Mouse (Mus musculus) R1 (cell line): ENCODE results near the gene Rnf169.

Experiments
- DNase-seq: peaks from one replicate; pipeline ENCODE4 v3.0.0-alpha.2; 2018; ENCODE audit warnings: low read depth, low spot score

The Rnf169 gene

DNA sequence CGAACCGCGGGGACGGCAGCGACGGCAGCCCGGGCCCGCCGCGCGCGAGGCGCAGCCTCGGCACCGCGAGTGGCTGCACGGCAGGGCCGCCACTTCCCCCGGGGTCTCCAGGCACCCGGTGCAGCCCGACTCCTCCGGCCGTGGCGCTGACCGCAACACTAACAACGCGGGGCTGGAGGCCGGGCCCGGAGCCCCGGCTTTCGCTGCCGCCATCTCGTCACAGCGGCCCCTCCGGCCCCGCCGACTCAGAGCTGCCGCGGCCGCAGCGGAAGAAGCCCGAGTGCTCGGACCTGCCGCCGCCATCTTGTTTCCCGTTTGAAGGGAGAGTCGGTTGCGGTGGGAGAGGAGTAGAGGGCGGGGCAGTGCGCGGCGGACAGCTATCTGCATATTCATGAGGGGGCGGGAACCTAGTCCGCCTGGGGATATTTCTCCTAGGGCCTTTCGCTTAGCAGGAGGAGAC, at the start of gene Rnf169:
Rnf169 (minus strand) TSS at position 317 of the 460 bp plus-strand sequence.
- DNase-seq: peak; percentile 93

DNA sequence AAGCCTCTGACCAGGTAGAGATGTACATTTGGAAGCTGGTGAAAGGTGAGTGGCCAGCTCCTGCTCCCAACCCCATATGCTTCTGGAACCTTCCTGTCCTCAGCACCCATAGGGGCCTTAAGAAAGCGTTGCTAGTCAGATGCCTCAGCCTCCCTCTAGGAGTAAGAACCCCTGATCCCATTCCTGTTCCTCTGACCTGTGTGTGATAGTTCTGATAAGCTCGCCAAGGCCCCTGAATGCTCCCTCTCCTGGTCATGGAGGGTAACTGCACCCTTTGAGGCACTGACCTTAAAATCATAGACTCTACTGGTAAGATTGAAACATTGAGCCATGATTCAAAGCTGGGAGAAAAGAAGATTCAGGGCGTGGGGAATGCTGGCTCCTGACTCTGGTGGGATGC, 49.1 kb upstream of the Rnf169 start:
- DNase-seq: peak; percentile 67

DNA sequence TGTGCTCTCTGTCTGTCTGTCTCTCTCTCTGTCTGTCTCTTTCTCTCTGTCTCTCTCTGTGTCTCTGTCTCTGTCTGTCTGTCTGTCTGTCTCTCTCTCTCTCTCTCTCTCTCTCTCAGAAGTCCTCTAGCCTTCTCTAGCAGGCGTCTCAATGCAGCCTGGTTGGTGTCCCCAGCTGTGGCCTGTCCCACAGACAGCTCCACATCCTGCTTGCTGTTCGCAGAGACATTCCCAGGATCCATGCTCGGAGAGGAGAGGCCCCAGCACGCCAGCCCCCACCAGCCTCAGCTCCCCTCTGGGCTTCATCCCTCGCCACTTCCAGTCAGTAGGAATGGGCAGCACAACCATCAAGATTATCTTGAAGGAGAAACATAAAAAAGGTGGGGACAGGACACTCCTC, 47.1 kb upstream of the Rnf169 start:
- no peak for DNase-seq

DNA sequence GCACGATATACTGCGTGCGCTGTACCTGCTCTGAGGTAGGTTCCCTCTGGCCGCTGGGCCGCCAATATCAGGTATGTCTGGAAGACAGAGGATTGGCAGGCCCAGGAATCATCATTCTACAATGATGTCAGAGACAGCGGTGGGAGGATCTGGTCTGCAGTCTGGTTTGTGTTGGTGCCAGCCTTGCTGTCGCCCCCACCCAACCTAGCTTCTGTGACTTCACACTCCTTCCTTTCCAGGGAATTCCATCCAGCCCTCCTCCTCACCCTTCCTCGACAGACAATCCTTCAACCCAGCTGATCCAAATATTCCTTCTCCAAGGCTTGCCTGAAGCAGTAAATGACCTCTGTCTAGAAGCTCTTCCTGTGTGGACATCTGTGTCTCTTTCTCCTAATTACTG, 36.8 kb upstream of the Rnf169 start:
- no peak for DNase-seq

DNA sequence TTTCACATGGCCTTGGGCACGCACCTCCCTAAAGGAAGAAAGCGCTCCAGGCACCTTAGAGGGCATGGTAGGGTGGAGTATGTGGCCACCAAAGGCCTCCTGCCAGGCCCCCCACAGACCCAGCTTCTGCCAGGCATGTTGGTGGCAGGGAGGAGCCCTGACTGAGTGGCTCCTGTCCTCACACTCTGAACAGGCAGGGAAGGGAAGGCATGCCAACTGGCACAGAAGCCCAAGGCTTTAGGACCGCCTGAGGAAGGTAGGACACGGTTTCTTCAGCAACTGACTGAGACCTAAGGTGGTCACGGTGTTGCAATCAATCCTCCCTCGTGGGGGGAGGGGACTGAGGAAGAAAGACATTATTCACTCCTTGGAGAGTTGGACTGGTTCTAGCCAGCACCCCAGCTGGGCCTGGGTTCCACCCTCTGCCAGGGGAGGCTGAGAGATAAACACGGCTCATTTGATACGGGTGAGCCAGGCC, 33.9 kb upstream of the Rnf169 start:
- no peak for DNase-seq

DNA sequence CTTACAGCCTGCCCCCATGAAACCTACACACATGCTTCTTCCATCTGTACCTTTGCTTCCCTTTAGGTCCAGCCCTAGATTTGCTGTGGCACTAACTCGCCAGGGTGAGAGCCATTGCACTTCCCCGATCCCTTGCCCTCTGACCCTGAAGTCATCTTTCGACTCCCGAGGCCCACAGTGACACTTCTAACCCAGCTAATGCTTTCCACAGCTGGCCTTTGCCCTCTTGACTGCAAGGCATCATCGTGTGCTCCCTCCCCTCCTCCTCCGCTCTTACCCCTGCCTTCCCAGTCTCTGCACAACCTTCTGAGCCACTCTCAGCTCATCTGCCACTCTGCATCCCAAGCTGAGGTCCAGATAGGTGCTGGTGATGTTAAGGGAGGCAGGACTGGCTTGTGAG, 32.3 kb upstream of the Rnf169 start:
- no peak for DNase-seq

DNA sequence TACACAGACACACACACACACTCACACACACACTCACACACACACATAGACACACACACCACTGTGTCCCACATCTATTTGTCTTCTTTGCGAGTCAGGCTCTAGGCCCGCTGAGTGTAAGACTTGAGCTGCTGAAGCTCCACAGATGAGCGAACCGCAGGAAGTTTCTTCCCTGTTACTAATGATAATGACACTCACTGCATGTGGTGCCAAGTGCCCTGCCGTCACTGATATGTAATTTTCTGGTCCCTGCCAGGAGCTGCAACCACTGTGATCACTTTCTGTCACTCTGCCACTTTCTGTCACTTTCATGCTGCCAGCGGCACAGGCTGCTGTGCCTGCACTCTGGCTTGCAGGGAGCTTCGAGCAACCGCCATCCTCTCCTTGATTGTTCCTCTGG, 31.8 kb upstream of the Rnf169 start:
- DNase-seq: no peak

DNA sequence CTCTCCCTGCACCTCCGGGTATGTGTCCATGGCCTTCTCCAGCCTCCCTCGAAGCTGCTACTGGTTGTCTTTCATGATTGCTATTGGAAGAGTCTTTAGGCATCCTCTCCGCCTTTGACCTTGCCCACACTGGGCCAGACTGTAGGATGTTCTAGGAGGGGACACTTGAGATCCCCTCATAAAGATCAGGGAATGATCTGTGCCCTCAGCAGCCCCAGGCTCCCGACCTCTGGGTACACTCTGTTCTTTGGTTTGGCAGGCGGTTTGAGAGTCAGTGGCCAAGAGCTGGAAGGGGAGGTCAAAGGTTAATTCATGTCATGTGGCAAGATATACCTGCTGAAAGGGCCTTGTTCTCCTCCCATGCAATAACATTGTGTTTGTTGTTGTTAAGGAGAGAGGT, 30.5 kb upstream of the Rnf169 start:
- no peak for DNase-seq

DNA sequence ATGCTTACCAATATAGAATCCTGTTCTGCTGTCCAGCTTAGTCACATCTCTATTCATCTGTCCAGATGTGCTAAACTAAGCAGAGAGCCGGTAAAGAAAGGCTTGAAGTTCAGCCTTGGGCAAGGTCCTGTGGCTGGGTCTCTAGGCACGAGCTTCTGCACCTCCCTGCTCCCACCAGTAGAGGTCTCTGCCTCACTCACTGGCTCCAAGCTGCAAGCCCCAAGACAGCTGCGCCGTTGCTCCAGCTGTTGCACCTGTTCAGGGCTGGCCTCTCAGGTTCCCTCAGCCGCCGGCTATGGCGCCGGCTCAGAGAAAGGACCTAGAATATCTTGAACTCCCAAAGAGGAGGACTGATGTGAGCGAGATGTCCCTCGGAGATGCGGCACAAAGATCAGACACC, 29.4 kb upstream of the Rnf169 start:
- peak; percentile 81 for DNase-seq

DNA sequence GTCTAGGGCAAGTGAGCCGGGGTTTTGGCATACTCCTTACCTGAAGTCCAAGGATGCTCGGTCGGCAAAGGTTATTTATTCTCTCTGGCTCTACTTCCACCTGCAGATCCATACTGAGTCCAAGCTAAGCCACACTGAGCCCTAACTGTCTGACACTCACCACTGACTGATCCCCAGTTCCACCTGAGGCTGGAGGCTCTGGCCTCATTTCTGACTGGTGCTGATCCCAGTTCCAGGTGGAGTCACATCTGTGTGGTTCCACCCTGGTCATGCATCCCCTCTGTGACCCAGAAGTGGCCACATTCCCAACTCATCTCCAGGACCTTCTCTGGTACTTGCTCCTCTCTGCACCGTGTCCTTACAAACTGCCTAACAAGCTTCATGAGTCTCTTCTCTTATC, 28.5 kb upstream of the Rnf169 start:
- DNase-seq: no peak

DNA sequence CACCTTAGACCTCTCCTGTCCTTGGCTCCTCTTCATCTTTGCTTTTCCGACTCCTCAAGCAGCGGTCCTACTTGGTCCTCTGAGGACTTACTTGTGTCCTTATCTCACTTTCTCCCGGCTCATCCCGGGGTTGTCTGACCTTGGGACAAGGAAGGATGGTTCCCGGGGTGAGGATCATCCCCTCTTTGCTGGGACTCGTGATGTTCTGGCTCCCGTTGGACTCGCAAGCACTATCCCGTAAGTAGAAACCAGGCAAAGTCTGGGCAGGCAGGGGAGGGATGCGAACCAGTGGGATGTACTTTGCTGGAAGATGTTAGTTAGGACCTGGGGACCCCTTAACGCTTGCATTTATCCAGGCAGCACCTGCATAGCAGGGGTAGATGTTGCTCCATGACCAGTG, 26.2 kb upstream of the Rnf169 start:
- no peak for DNase-seq

DNA sequence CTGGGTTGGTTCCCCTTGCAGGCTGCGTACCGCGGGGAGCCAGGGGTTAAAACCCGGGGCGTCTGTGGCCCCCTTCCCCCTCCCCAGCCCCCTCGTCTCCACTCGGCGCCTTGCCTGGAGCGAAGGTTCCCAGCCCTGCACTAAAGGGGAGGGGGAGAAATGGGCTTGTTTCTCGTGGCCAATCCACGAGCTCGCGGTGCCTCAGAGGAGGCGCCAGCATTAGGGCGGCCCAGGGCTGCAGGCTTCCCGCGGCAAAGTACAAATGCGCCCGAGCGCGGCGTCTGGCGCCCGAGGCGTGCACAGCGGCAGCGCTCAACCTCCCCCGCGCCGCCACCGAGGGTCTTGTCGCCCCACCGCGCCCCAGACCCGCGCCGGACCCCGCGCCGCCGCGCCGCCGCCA, 25.5 kb upstream of the Rnf169 start, which contains the start of gene Chrdl2:
Chrdl2 (plus strand) TSS at position 383 of the 400 bp plus-strand sequence.
- DNase-seq: peak; percentile 61

DNA sequence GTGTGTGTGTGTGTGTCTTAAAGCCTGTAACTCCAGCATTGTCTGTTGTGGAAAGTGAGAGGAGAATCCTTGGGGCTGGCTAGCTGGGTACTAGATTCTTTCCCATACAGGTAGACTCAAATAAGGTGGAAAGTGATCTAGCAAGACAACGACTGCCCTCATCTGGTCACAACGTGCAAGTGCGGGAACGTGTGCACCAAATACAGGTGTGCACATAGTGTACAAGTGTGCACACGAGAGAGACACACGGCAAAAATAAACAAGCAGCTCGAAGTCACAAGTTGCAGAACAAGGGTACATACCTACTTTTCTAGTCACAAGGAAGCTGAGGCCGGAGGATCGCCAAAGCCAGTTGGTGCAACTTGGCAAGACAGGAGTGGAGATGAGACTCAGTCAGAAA, 23.5 kb upstream of the Rnf169 start:
- peak; percentile 51 for DNase-seq

DNA sequence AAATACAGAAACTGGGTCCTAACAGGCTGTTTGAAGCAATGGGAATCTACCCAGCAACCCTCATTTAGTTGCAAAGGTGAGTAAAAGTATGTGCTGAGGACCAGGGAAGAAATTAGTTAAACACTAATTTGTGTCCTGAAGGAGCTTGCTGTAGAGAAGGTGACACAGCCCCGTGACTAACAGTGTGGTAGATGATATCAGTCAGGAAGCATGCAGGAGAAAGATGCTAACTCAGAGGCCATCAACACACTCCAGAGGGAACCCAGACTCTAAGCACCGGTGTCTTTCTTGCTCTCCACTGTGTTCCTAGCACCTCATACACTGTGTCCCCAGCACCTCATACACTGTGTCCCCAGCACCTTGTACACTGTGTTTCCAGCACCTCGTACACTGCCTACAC, 18.4 kb upstream of the Rnf169 start:
- DNase-seq: no peak

DNA sequence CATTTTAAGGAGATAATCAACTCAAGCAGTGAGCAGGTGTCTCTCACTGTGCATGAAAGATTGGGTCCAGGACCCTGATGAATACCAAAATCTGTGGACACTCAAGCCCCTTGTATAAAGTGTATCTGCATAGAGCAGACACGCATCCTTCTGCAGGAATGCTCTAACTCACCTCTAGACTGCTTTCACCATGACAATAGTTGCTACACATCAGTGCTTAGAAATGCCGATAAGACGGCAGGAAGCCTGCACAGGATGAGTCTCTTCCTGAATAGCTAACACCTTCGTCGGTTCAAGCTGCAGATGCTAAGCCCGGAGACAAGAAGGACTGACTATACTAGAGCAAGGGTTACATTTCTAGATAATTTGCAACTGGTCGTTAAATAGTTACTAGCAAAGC, 14.9 kb upstream of the Rnf169 start:
- DNase-seq: no peak

DNA sequence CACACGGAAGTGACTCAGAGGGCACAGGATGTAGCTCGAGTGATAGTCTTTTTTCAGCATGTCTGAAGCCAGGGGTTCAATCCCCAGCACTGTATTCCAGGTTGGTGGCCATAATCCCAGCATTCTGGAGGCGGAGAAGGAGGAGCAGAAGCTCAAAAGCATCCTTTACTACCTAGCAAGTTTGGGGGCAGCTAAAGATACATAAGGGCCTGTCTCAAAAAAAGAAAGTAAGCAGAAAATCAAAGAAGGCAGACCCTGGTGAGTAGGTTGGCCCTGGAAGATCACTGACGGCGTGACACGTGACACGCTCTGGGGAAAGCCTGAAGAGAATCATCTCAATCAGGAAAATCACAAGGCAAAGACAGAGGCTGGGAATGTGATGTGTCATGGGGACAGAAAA, 12.9 kb upstream of the Rnf169 start:
- no peak for DNase-seq

DNA sequence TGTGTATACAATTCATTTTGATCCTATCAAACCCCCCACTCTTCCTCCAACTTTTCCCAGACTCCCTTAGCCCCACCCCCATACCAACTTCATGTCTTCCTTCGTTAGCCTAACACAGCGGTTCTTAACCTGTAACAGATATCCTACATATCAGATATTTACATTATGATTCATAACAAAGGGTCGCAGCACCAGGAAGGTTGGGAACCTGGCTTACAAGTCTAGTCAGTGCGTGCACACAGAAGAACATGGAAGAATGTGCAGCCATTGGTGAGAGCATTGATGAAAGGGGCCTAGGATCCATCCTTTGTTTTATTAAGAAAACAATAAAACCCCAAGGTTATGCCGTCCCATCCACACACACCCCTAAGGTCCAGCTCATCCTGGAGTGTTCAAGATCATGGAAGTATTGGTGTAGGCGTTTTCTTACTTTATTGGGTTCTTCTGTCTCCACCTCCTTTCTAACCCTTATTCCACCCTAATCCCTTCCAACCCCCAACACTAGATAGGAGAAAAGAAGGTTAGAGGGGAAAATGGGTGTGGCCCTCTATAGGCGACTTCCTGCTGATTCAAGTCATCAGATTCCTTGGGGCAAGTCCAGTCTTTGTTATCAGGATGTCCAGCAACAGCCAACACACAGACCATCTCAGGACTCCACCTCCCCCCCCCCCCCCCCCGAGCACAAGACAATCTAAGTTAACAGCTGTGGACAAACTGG, 10.9 kb upstream of the Rnf169 start:
- DNase-seq: peak; percentile 58

DNA sequence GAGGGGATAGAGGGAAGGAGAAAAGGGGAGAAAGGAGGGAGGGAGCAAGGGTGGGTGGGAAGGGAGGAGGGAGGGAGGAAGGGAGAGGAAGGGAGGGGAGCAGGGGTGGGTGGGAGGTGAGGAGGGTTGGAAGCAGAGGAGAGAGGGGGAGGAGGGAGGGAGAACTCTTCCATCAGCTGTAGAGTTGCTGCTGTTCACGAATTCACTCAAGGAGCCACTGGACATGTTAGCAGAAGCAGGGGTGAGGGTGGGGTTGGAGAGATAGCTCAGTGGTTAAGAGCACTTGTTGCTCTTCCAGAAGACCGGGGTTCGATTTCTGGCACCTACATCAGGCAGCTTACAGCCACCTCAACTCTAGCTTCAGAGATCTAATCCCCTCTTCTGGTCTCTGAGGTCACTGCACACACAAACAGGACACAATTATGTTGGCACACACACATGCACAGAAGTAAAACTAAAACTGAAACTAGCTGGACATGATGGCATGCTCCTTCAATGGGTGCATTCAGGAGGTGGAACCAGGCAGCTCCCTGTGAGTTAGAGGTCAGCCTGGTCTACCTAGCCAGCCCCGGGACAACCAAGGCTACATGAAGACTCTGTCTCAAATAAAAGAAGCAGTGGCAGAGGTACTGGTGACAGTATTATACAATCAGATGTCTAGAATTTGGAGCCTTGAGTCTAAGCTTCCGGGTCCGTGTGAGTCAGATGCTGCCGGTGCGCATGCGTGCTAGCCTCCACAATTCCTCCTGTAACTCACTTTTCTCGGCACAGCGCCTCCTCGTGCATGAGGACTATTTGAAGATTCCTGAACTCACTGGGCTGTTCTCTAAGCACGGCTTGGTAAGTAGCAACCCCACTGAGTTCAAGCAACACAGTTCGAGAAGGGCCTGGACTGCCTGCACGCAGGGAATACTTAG, 9.9 kb upstream of the Rnf169 start:
- DNase-seq: peak; percentile 94

DNA sequence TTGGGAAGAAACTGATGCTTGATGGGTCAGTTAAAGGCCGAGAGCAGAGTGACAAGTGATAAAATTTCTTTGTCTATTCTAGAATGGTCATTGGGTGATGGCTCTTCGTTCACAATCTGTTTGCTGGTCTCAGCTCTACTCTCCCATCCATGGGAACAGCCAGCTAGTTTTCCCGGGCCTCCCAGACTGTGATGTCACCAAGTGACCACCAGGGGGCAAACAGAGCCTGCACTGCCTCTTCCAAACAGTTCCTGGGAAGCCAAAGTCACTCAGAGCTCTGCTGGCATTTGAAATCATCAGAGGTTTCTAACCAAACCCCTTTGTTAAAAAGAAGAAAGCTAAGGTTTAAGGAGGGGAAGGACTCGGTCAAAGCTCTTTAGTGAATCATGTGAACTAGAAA, 8.5 kb upstream of the Rnf169 start:
- peak; percentile 74 for DNase-seq

DNA sequence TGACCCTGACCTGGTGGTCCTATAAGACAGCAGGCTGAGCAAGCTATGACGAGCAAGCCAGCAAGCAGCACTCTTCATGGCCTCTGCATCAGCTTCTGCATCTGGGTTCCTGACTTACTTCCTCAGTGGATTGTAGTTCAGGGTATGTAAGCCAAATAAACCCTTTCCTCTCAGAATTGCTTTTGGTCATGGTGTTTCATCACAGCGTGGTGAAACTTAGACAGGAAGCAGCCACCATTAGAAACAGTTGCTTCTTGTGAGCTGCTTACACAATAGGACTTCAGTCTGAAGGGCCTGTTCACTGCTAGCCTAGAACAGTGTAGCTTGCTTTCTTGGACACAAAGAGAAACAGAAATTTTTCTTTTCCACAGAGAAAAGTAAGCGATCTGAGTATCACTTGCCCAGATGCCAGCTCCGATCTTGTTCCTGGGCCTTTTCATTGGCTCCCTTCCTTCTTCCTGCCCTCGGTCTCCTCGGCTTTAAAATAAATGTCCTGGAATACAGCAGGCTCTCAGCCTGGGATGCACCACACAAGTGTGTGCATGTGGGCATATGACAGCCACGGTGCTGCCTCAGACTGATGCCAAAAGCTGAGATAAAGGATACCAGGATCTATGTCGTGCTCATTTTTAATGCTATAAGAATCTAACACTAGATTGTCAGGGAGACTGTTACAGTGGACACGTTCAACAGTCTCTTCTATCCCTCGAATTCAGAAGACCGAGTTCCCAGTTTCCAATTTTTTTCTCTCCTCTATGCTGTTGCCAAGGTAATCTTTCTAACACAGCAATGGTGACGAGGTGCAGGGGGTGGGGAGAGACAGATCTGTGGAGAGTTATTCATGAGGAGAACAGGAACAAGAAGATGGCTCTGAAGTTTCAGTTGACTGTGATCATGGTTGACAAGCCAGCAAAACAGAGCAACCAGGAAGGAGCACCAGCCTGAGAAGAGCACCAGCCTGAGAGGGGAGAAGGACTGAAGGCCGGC, 2.3 kb upstream of the Rnf169 start:
- DNase-seq: no peak

DNA sequence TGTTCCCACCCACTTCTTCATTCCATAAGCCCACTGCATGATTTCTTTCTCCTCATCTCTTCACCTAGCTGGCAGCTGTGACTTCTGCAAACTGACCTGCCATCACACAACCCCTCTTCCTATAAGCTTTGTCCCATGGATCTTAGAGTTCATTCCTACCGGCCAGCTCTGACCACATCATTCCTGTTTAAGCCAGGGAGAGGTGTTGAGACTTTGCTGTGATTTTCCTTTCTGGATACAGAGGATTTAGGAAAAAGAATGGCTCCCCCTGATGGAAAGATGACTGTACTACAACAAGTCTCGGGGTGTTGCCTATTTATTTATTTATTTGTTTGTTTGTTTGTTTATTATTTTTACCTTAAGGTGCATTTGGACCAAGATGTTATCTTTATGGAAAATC, 1.1 kb upstream of the Rnf169 start:
- peak; percentile 74 for DNase-seq
